Mouse (Mus musculus) activated CD4-positive, CD25-positive, alpha-beta regulatory T cell, adult 9 weeks (primary cell): Measurements from ENCODE around the gene Cnn3. TPM values are rescaled to one million over a fixed set of nuclear protein-coding genes. Genes with fewer than 3 reads are reported as not detected.

Experiments
- polyA plus RNA-seq: library from polyadenylated mRNA; unstranded; fragments of 100-300 nt; shearing (Covaris generic); gene quantifications from one replicate; pipeline ENCODE4 v1.2.1, GENCODE M21; 2017

Gene Cnn3
- 8.1 TPM for polyA plus RNA-seq

DNA sequence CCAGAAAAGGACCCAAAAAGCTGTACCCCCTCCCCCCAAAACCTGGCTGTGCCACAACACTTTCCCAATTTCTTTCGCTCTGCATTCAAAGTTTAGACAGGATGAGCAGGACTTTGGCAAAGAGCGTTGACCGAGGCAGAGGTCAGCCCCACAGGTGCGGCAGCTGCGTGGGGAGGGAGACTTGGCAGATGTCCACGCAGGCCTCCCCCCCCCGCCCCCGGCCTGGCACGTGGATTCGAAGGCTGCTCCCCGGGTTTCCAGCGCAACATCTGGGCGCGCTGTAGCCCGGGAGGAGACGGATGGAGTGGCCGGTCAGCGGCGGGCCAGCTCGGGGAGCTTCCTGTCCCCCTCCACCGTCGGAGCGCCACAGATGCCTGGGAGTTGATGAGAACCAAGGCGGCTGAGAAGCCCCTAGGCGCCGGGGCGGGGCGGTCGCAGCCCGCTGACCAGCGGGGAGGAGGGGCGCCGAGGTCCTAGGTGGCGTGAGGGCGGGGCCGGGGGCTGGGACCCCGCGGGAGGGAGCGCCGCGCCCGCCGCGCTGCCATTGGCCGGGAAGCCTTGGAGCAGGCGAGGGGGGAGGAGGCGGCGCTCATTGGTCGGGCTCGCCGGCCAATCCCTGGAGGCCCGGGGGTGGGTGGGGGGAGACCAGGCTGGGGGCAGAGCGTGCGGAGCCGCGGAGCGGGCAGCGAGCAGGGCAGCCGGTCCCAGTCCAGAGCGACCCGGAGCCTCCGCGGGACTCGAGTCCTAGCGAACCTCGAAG, at the start of gene Cnn3:
Gene Cnn3 (plus strand): TSS at position 637 of the 760 bp plus-strand sequence.

Other genes with a start within 250 kb of the Cnn3 start
- not detected for gene Tmem56, start 143.4 kb upstream of the Cnn3 start, polyA plus RNA-seq
- 19.2 TPM for gene Alg14, start 134.7 kb upstream of the Cnn3 start, polyA plus RNA-seq
- gene Slc44a3, start 105.9 kb downstream of the Cnn3 start, polyA plus RNA-seq: not detected
- gene 4930432M17Rik, start 244.3 kb downstream of the Cnn3 start, polyA plus RNA-seq: not detected